Mouse (Mus musculus): ENCODE measurements around the gene Olfr385. TPM values are rescaled to one million over a fixed set of nuclear protein-coding genes. Genes with fewer than 3 reads are reported as not detected.

The Olfr385 gene
- not detected for polyA plus RNA-seq (2014; fragmentation: Illumina TruSeq; extraction: RNeasy Lipid Tissue Mini Kit (QIAGEN cat#74804); ENCODE audit: low read depth, low replicate concordance)

DNA sequence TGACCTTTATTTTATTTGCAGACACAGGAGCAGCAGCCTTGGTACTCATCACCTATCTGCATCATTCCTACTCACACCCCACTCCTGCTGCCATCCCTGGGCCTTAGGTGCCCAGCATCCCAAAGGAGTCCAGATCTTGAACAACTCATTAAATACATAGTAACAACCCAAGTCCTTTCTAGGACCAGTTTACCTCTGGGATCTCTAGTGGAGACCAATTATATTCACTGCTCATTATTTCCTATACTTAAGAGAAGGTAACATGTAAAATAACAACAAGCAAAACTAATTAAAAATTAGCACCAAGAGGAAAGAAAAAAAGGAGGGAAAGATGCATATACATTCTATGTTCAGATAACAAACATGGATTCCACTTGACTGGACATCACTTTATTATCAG, at the start of gene Olfr385:
TSS of gene Olfr385 (minus strand) at position 101 of the 400 bp plus-strand sequence.

DNA sequence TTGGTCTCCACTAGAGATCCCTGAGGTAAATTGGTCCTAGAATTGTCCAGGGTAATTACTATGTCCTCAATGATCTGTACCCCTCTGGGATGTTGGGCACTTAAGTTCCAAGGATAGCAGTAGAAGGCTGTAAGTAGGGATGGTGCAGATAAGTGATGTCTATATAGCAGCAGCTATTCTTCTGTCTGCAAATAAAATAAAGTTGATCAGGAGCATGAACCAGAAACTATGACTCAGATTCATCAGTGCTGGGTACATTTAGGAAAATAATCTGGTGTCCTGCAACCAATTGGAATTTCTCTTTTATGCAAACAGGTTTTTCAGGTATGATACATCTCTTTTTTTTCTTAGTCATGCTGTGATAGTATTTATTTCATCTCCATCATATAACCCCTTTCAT, 5.5 kb upstream of the Olfr385 start, which contains the start of gene Olfr384:
TSS of gene Olfr384 (plus strand) at position 301 of the 400 bp plus-strand sequence.

Other genes with a start within 250 kb of the Olfr385 start
- not detected for gene Olfr20, start 242.2 kb downstream of the Olfr385 start, polyA plus RNA-seq (2014; fragmentation: Illumina TruSeq; extraction: RNeasy Lipid Tissue Mini Kit (QIAGEN cat#74804); ENCODE audit: low read depth, low replicate concordance)
- gene Olfr376, start 221.8 kb downstream of the Olfr385 start, polyA plus RNA-seq (2014; fragmentation: Illumina TruSeq; extraction: RNeasy Lipid Tissue Mini Kit (QIAGEN cat#74804); ENCODE audit: low read depth, low replicate concordance), result not detected
- gene Olfr1, start 193.4 kb downstream of the Olfr385 start, polyA plus RNA-seq (2014; fragmentation: Illumina TruSeq; extraction: RNeasy Lipid Tissue Mini Kit (QIAGEN cat#74804); ENCODE audit: low read depth, low replicate concordance), result not detected
- not detected for gene Olfr378, start 164.5 kb downstream of the Olfr385 start, polyA plus RNA-seq (2014; fragmentation: Illumina TruSeq; extraction: RNeasy Lipid Tissue Mini Kit (QIAGEN cat#74804); ENCODE audit: low read depth, low replicate concordance)
- not detected for gene Olfr380, start 135.5 kb downstream of the Olfr385 start, polyA plus RNA-seq (2014; fragmentation: Illumina TruSeq; extraction: RNeasy Lipid Tissue Mini Kit (QIAGEN cat#74804); ENCODE audit: low read depth, low replicate concordance)
- gene Olfr381, start 101.4 kb downstream of the Olfr385 start, polyA plus RNA-seq (2014; fragmentation: Illumina TruSeq; extraction: RNeasy Lipid Tissue Mini Kit (QIAGEN cat#74804); ENCODE audit: low read depth, low replicate concordance), result not detected
- gene Olfr382, start 75.8 kb downstream of the Olfr385 start, polyA plus RNA-seq (2014; fragmentation: Illumina TruSeq; extraction: RNeasy Lipid Tissue Mini Kit (QIAGEN cat#74804); ENCODE audit: low read depth, low replicate concordance), result not detected
- not detected for gene Olfr384, start 5.6 kb upstream of the Olfr385 start, polyA plus RNA-seq (2014; fragmentation: Illumina TruSeq; extraction: RNeasy Lipid Tissue Mini Kit (QIAGEN cat#74804); ENCODE audit: low read depth, low replicate concordance)
- not detected for gene Zfp735, start 95.8 kb upstream of the Olfr385 start, polyA plus RNA-seq (2014; fragmentation: Illumina TruSeq; extraction: RNeasy Lipid Tissue Mini Kit (QIAGEN cat#74804); ENCODE audit: low read depth, low replicate concordance)
- gene Olfr389, start 187.7 kb upstream of the Olfr385 start, polyA plus RNA-seq (2014; fragmentation: Illumina TruSeq; extraction: RNeasy Lipid Tissue Mini Kit (QIAGEN cat#74804); ENCODE audit: low read depth, low replicate concordance), result not detected
- gene Olfr390, start 190.0 kb upstream of the Olfr385 start, polyA plus RNA-seq (2014; fragmentation: Illumina TruSeq; extraction: RNeasy Lipid Tissue Mini Kit (QIAGEN cat#74804); ENCODE audit: low read depth, low replicate concordance), result not detected
- gene Olfr391-ps, start 210.0 kb upstream of the Olfr385 start, polyA plus RNA-seq (2014; fragmentation: Illumina TruSeq; extraction: RNeasy Lipid Tissue Mini Kit (QIAGEN cat#74804); ENCODE audit: low read depth, low replicate concordance), result not detected
- not detected for gene Olfr392, start 224.0 kb upstream of the Olfr385 start, polyA plus RNA-seq (2014; fragmentation: Illumina TruSeq; extraction: RNeasy Lipid Tissue Mini Kit (QIAGEN cat#74804); ENCODE audit: low read depth, low replicate concordance)